Mouse (Mus musculus) neural tube, embryonic 10.5 days (tissue): ENCODE results near the gene Gm7954.
"Not testable (repeated sequence)": the region's sequence is repeated elsewhere in the genome, so short reads cannot be mapped to it uniquely, and the experiment has no call there.

Experiments used
- DNase-seq: peaks from one replicate; pipeline ENCODE4 v3.0.0-alpha.2; 2017; ENCODE audit warnings: low spot score; ENCODE audit errors: extremely low spot score

Gm7954 gene

DNA sequence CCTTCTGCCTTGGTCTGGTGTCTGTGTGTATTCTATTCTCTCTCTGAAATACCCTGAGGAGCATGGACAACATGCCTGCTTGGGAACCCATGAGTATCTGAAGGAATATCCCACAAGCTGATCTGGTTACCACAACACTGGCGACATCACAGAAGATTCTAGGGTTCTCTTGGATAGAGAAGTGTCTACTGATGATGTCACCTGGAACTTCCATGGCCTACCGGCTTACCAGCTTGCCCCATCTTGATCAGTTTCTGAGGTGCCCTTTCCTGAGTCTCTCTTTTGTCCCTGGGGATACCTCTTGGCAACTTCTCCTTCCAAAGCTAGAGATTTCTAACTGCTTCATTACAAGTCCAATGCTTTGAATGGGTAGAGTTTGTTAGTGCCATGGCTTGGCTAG is at the start of gene Gm7954:
TSS of gene Gm7954 (minus strand) at position 101 of the 400 bp plus-strand sequence.
- not testable (repeated sequence) for DNase-seq

DNA sequence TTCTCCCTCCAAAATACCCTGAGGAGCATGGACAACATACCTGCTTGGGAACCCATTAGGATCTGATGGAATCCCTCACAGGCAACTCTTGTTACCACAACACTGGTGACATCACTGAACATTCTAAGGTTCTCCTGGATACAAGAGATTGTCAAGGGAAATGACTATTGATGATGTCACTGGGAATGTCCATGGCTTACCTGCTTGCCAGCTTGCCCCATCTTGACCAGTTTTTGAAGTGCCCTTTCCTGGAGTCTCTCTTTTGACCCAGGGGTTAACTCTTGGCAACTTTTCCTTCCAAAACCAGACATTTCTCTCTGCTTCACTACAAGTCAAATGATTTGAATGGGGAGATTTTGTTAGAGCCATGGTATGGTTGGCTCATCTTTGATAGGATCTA is 36.1 kb upstream of the Gm7954 start, which contains the start of gene Gm3486:
TSS of gene Gm3486 (minus strand) at position 101 of the 400 bp plus-strand sequence.
- not testable (repeated sequence) for DNase-seq

DNA sequence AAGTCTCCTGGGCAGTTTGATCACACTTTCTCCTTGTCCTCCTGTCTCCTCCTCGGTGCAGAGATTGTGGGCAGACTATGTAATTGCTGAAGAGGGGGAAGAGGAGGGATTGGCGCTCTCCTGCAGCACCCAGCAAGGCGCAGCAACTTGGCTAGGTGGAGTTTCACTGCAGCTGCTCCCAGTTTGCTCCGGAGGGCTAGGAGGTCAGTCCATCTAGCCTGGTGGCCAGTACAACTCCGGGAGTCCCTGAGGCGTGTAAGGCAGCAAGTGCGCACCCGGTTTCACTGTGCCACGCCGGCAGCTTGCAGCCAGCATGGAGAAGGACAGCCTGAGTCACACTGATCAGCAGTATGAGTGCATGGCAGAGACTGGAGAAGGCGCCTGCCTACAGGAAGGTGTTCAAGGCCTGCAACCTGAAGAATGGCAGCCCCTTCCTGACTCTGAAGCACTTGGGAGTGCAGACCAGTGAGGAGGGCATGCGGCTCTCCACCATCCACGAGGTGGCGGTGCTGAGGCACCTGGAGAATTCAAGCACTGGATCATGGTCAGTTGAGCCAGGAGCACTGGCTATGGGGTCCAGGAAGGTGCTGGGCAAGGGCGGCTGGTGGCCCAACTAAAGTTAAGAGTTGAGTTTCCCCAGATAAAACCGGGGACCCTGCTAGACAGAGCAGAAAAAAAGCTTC is 27.8 kb downstream of the Gm7954 start:
- DNase-seq = peak; percentile 21

DNA sequence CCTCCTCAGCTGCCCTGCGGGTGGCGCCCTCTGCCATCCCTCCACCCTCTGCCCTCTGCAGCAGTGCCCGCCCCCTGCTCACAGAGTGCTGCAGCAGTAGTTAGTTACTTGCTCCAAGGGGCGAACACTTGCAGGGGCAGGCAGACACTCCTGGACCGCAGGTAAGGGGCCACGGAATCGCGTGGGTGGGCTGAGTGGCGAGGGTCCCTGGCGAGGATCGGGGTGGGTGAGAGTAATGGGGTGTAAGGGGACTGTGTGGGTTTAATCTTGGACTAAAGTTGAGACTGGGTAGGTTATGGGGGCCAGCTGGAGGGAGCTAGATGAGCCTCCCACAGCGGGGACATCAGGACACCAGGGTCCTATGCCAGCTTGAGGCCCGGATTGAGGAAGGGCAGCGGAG is 28.6 kb downstream of the Gm7954 start:
- DNase-seq = peak; percentile 10

GRCm38 (mm10) chr14:41408181-41408580 is 45.1 kb downstream of the Gm7954 start, which contains the start of gene Gm6482:
Gm6482 (minus strand) TSS chr14:41408281.
- DNase-seq = not testable (repeated sequence)
